ENCODE assay signal across 8 mouse cellular contexts in genomic region chr1:152687099-152687730, GRCm38 (mm10).
DNase-seq lines count a peak whose midpoint lies in the region; ATAC-seq and TF ChIP-seq lines count a peak whose summit lies in the region.

No protein-coding gene starts in this region.

- no peaks in the 10 kb centered on the region for H3K36me3 ChIP-seq in embryonic facial prominence, embryonic 15.5 days
- H3K36me3 ChIP-seq in liver, embryonic 11.5 days (ENCODE audit: control insufficient read depth, insufficient read depth, low read length), result no peaks in the 10 kb centered on the region
- H3K36me3 ChIP-seq in neural tube, embryonic 15.5 days, result no peaks in the 10 kb centered on the region

- no peak overlapping the region for H3K4me3 ChIP-seq in bone marrow macrophage, adult 2 months (ENCODE audit: insufficient read depth, low read length)
- H3K4me3 ChIP-seq in embryonic facial prominence, embryonic 15.5 days (replicated peaks), result no peak overlapping the region
- no peak overlapping the region for H3K4me3 ChIP-seq in liver, embryonic 11.5 days (ENCODE audit: low read depth, low read length)
- H3K4me3 ChIP-seq in neural tube, embryonic 15.5 days (replicated peaks), result no peak overlapping the region

- H3K9me3 ChIP-seq in embryonic facial prominence, embryonic 15.5 days (replicated peaks), result no peaks in the 10 kb centered on the region
- H3K9me3 ChIP-seq in liver, embryonic 11.5 days (ENCODE audit: control insufficient read depth, low read length), result no peaks in the 10 kb centered on the region
- no peaks in the 10 kb centered on the region for H3K9me3 ChIP-seq in neural tube, embryonic 15.5 days (replicated peaks)

- H3K9ac ChIP-seq in embryonic facial prominence, embryonic 15.5 days, result no peak overlapping the region
- no peak overlapping the region for H3K9ac ChIP-seq in liver, embryonic 11.5 days (ENCODE audit: low read depth, low read length)
- no peak overlapping the region for H3K9ac ChIP-seq in neural tube, embryonic 15.5 days (replicated peaks)

- H3K4me2 ChIP-seq in embryonic facial prominence, embryonic 15.5 days (replicated peaks), result peak overlapping the region; percentile 22; the same call in 1 of the 2 replicates
- peak overlapping the region; percentile 22 for H3K4me2 ChIP-seq in liver, embryonic 11.5 days
- H3K4me2 ChIP-seq in neural tube, embryonic 15.5 days, result 0 out of 2 replicates have a peak overlapping the region, but pooled peaks have one; percentile 22

- H3K27me3 ChIP-seq in embryonic facial prominence, embryonic 15.5 days, result no peaks in the 10 kb centered on the region
- H3K27me3 ChIP-seq in liver, embryonic 11.5 days (replicated peaks; ENCODE audit: control insufficient read depth, insufficient read depth, low read length), result no peaks in the 10 kb centered on the region; the same call in 1 of the 2 replicates
- no peaks in the 10 kb centered on the region for H3K27me3 ChIP-seq in neural tube, embryonic 15.5 days (replicated peaks)

- no peak for TF ChIP-seq CTCF in bone marrow macrophage, adult 2 months (IDR thresholded peaks at IDR 0.05; ENCODE audit: low read depth, low read length)

- H3K27ac ChIP-seq in bone marrow macrophage, adult 2 months (ENCODE audit: insufficient read depth, low read depth, low read length), result peak overlapping the region; percentile 42
- peak overlapping the region; percentile 51; the same call in 1 of the 2 replicates for H3K27ac ChIP-seq in embryonic facial prominence, embryonic 15.5 days (replicated peaks)
- peak overlapping the region; percentile 52 for H3K27ac ChIP-seq in liver, embryonic 11.5 days (ENCODE audit: low read depth, low read length)
- H3K27ac ChIP-seq in neural tube, embryonic 15.5 days (replicated peaks), result peak overlapping the region; percentile 19; the same call in 1 of the 2 replicates

- DNase-seq in heart, postnatal 25 days (ENCODE audit: low spot score), result peak; percentile 14
- DNase-seq in liver, embryonic 11.5 days (ENCODE audit: low spot score), result no peak
- no peak for DNase-seq in layer of hippocampus, postnatal 10 days (ENCODE audit: low spot score in 2 of 2)
- no peak for DNase-seq in cerebellum, adult 18-20 months
- DNase-seq in cerebellum, postnatal 14 days, result no peak

- ATAC-seq in embryonic facial prominence, embryonic 15.5 days (ENCODE audit: insufficient number of reproducible peaks, low FRiP score, low TSS enrichment, low read depth), result peak; percentile 84
- ATAC-seq in liver, embryonic 11.5 days (replicated peaks; ENCODE audit: low FRiP score), result peak; percentile 43; the same call in 1 of the 2 replicates
- ATAC-seq in neural tube, embryonic 15.5 days (ENCODE audit: low FRiP score), result peak; percentile 43; the same call in 1 of the 2 replicates

- WGBS in embryonic facial prominence, embryonic 15.5 days, result 13% methylated on average over 6 of the region's 6 CpGs
- 11% methylated on average over 6 of the region's 6 CpGs for WGBS in liver, embryonic 11.5 days
- WGBS in neural tube, embryonic 15.5 days, result 26% methylated on average over 6 of the region's 6 CpGs

- TF ChIP-seq POLR2A in bone marrow macrophage, adult 2 months (IDR thresholded peaks at IDR 0.05; ENCODE audit: borderline replicate concordance, low read depth, low read length), result no peak

- intact Hi-C loops in heart, postnatal 25 days (cut with DNase I), result no loop called here

- peaks cover 44% of the 10 kb centered on the region for H3K4me1 ChIP-seq in bone marrow macrophage, adult 2 months (ENCODE audit: control insufficient read depth, insufficient read depth, low read length)
- H3K4me1 ChIP-seq in embryonic facial prominence, embryonic 15.5 days, result peaks cover 14% of the 10 kb centered on the region
- H3K4me1 ChIP-seq in liver, embryonic 11.5 days (replicated peaks; ENCODE audit: control insufficient read depth, insufficient read depth, low read length), result 0 out of 2 replicates have a peak, but pooled peaks cover 4% of the 10 kb centered on the region
- peaks cover 19% of the 10 kb centered on the region for H3K4me1 ChIP-seq in neural tube, embryonic 15.5 days
